Mouse (Mus musculus) Patski (cell line): ENCODE data around the gene Tbl2. TPM values are rescaled to one million over a fixed set of nuclear protein-coding genes. Genes with fewer than 3 reads are reported as not detected.

Experiments
- ATAC-seq: fragments of 100-300 bp; one replicate; pipeline ENCODE4 v1.8.0; 2021
- CTCF ChIA-PET: fragments of 350-600 bp; sonication (Branson Sonifier 250); formaldehyde crosslinking; loops from one replicate; lab custom pipeline; 2022; ENCODE audit warnings: inconsistent platforms; lab: Charles Lee
- POLR2A ChIA-PET: fragments of 350-600 bp; sonication (Branson Sonifier 250); formaldehyde crosslinking; loops from one replicate; lab custom pipeline; 2022; ENCODE audit warnings: antibody characterized with exemption, inconsistent platforms; lab: Charles Lee
- DNase-seq: peaks from one replicate; pipeline ENCODE4 v3.0.0-alpha.2; 2011; ENCODE audit warnings: low read depth, low spot score
- H3K27me3 ChIP-seq: fragments of 371-371 bp; one replicate; pipeline ENCODE4 v1.5.1; 2021
- CTCF ChIP-seq: fragments of 100-300 bp; IDR thresholded peaks from one replicate; pipeline ENCODE4 v1.5.1; 2021
- in situ Hi-C: fragments of 300-500 bp; cut with MboI; formaldehyde crosslinking; loops from 3 replicates; pipeline ENCODE4 v1.11.1; 2018; ENCODE audit warnings: low pct_unique_long_range_greater_than_20kb, mixed read lengths
- polyA plus RNA-seq: library from polyadenylated mRNA; unstranded; gene quantifications from one replicate; pipeline ENCODE4 v1.2.3, GENCODE M21; 2021

The Tbl2 gene
- polyA plus RNA-seq, 1 experiment from 2014 or later: 12.3 TPM

DNA sequence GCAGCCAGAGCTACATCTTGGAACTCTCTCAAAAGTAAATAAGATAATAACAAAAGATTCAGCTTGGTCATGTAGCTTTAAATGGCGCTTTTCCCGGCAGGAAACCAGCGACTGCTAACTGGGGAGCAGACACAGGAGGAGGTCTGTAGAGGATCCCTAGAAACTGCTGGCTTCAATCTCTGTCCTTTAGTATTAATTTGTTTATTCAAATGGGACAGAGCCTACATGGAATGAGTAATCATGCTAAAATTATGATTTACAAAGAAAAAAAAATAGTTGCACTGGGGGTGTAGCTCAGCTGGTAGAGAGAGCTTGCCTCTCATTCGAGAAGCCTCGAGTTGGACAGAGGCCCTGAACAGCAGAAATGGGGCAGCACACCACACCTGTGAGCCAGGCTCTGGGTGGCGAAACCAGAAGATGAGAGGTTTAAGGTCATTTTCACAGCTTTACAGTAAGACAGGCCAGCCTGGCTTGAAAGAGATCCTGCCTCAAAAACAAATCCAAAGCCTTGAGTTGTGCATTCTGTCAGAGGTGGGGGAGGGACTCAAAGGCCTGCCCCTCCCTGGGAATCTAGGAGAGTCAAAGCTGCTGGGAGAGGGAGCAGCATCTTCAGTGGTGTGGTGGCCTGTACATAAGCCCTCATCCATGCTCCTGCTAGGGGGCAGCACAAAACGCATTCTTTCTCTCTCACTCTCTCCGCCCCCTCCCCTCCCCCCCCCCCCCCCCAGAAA, 33.8 kb downstream of the Tbl2 start:
- DNase-seq (no peak), ATAC-seq (no peak)
- ChIA-PET CTCF (interaction anchor here (0.7 to 1.7 kb wide), 4 partner anchors 8 to 26 kb away, joined by 3 to 8 read pairs (median 4); no protein-coding TSS in a partner anchor), POLR2A (interaction anchor here (1.6 kb wide), 1 partner anchor 11 kb away, joined by 4 read pairs; no protein-coding TSS in a partner anchor)
- no peaks in the 10 kb centered on the region for H3K27me3 ChIP-seq
- TF ChIP-seq CTCF: no peak
- in situ Hi-C loops: no loop called here

DNA sequence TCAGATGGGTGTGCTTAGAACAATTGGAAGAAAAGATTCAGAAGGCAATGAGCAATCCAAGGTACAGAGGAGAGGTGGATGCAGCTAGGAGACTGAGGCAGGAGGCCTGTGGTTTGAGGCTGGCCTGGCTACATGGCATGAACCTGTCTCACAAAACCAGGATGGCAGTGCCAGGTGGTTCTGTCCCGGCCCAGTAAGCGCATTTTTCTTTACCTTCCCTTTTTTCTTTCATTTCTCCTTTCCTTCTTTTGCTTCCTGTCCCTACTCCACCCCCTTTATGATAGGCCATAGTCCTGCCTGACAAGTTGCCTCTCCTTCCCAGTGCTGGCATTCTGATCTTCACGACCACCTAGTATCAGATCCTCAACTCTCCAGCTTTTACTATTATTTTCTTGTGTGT, 35.6 kb downstream of the Tbl2 start:
- no peak for ATAC-seq
- DNase-seq: no peak
- in situ Hi-C loops: no loop called here
- CTCF ChIA-PET: interaction anchor here (0.9 kb wide), 1 partner anchor 13 kb away, joined by 3 read pairs; no protein-coding TSS in a partner anchor
- no peak for TF ChIP-seq CTCF
- POLR2A ChIA-PET: interaction anchor here (1.2 kb wide), 1 partner anchor 16 kb away, joined by 4 read pairs; no protein-coding TSS in a partner anchor
- no peaks in the 10 kb centered on the region for H3K27me3 ChIP-seq

GRCm38 (mm10) chr5:135185596-135185995, 36.1 kb downstream of the Tbl2 start:
- POLR2A ChIA-PET: interaction anchor here (0.6 to 1.3 kb wide), 2 partner anchors 22 to 122 kb away, joined by 3 read pairs; partner anchors contain the start of gene Dnajc30
- TF ChIP-seq CTCF: no peak
- no peaks in the 10 kb centered on the region for H3K27me3 ChIP-seq
- in situ Hi-C loops: no loop called here
- no peak for DNase-seq
- CTCF ChIA-PET: interaction anchor here (1.2 kb wide), 1 partner anchor 10 kb away, joined by 3 read pairs; no protein-coding TSS in a partner anchor
- ATAC-seq: no peak

GRCm38 (mm10) chr5:135186231-135186620, 36.8 kb downstream of the Tbl2 start:
- ATAC-seq: no peak
- ChIA-PET POLR2A (interaction anchor here (0.6 to 1.3 kb wide), 6 partner anchors 11 to 175 kb away, joined by 3 read pairs; partner anchors contain the start of gene Dnajc30), CTCF (interaction anchor here (1.2 kb wide), 1 partner anchor 10 kb away, joined by 3 read pairs; no protein-coding TSS in a partner anchor)
- TF ChIP-seq CTCF: no peak
- no peaks in the 10 kb centered on the region for H3K27me3 ChIP-seq
- DNase-seq: no peak
- in situ Hi-C loops: no loop called here

GRCm38 (mm10) chr5:135186621-135187348, 37.3 kb downstream of the Tbl2 start, which contains the start of gene Baz1b:
TSS of gene Baz1b (plus strand) at chr5:135187264.
- TF ChIP-seq CTCF: no peak
- POLR2A ChIA-PET: interaction anchor here (0.6 to 1.3 kb wide), 7 partner anchors 10 to 206 kb away, joined by 3 read pairs; partner anchors contain the start of gene Dnajc30
- in situ Hi-C loops: no loop called here
- no peaks in the 10 kb centered on the region for H3K27me3 ChIP-seq
- ATAC-seq: peak; percentile 92
- CTCF ChIA-PET: interaction anchor here (1.2 kb wide), 1 partner anchor 9 kb away, joined by 3 read pairs; no protein-coding TSS in a partner anchor
- peak; percentile 95 for DNase-seq

GRCm38 (mm10) chr5:135187349-135188213, 38.1 kb downstream of the Tbl2 start:
- TF ChIP-seq CTCF: no peak
- ChIA-PET POLR2A (interaction anchor here (0.6 to 1.1 kb wide), 2 partner anchors 16 to 205 kb away, joined by 3 read pairs; no protein-coding TSS in a partner anchor), CTCF (interaction anchor here (1.7 kb wide), 1 partner anchor 70 kb away, joined by 4 read pairs; no protein-coding TSS in a partner anchor)
- in situ Hi-C loops: no loop called here
- H3K27me3 ChIP-seq: no peaks in the 10 kb centered on the region
- peak; percentile 33 for ATAC-seq
- peak; percentile 28 for DNase-seq

- ChIA-PET POLR2A (interaction anchor here (1.1 kb wide), 2 partner anchors 9 to 16 kb away, joined by 3 read pairs; no protein-coding TSS in a partner anchor), CTCF (interaction anchor here (1.1 to 1.7 kb wide), 3 partner anchors 16 to 175 kb away, joined by 3 to 5 read pairs (median 4); no protein-coding TSS in a partner anchor)
- ATAC-seq (no peak), DNase-seq (no peak)
- in situ Hi-C loops: no loop called here
- TF ChIP-seq CTCF: no peak
- H3K27me3 ChIP-seq: no peaks in the 10 kb centered on the region
Observed at GRCm38 (mm10) chr5:135188214-135188554, 38.7 kb downstream of the Tbl2 start.

GRCm38 (mm10) chr5:135189281-135190022, 40.0 kb downstream of the Tbl2 start:
- no peak for DNase-seq
- ATAC-seq: no peak
- no peak for TF ChIP-seq CTCF
- CTCF ChIA-PET: interaction anchor here (1.1 to 1.7 kb wide), 2 partner anchors 17 to 176 kb away, joined by 3 to 5 read pairs; no protein-coding TSS in a partner anchor
- POLR2A ChIA-PET: interaction anchor here (0.8 to 1.1 kb wide), 4 partner anchors 10 to 71 kb away, joined by 3 read pairs; no protein-coding TSS in a partner anchor
- no peaks in the 10 kb centered on the region for H3K27me3 ChIP-seq
- in situ Hi-C loops: loop anchor here (5.0 kb wide), 1 partner anchor 72 kb away; no protein-coding TSS in a partner anchor
